Mouse (Mus musculus): ENCODE results near the gene Rgl1.

- TF ChIP-seq CTCF (IDR thresholded peaks at IDR 0.05; ENCODE audit: extremely low read depth, insufficient read depth, low read length): no peak
- TF ChIP-seq POLR2A (IDR thresholded peaks at IDR 0.05; ENCODE audit: extremely low read depth, insufficient read depth, low read length): no peak
These were observed 88.5 kb downstream of the Rgl1 start for GRCm38 (mm10) chr1:152677482-152678211.
